Mouse (Mus musculus) spleen, adult 2 months (tissue): Measurements from ENCODE around the gene Klf5. TPM values are rescaled to one million over a fixed set of nuclear protein-coding genes. Genes with fewer than 3 reads are reported as not detected.

Source experiments
- DNase-seq, 2 experiments: peaks; one replicate each; pipeline versions ENCODE4 v3.0.0 to v3.0.0-alpha.2; 2012 to 2021; ENCODE audit warnings: low spot score in 2 of 2, low read depth in 1 of 2
- H3K27ac ChIP-seq: fragments of 200-500 bp; 2 replicates; pipeline ENCODE4 v1.5.1; 2012; ENCODE audit warnings: low read length, inconsistent platforms; ENCODE audit not compliant: insufficient read depth
- H3K27me3 ChIP-seq: fragments of 200-500 bp; 2 replicates; pipeline ENCODE4 v1.6.1; 2012; ENCODE audit warnings: mild to moderate bottlenecking, moderate library complexity, low read length, inconsistent platforms; ENCODE audit not compliant: control insufficient read depth, insufficient read depth
- H3K36me3 ChIP-seq: fragments of 200-500 bp; 2 replicates; pipeline ENCODE4 v1.6.1; 2012; ENCODE audit warnings: mild to moderate bottlenecking, low read length, inconsistent platforms; ENCODE audit not compliant: control insufficient read depth, insufficient read depth
- H3K4me1 ChIP-seq: fragments of 200-500 bp; 2 replicates; pipeline ENCODE4 v1.6.1; 2011; ENCODE audit warnings: inconsistent platforms; ENCODE audit not compliant: control insufficient read depth, insufficient read depth, insufficient read length
- H3K4me3 ChIP-seq: fragments of 200-500 bp; 2 replicates; pipeline ENCODE4 v1.5.1; 2011; ENCODE audit warnings: mild to moderate bottlenecking, inconsistent platforms; ENCODE audit not compliant: insufficient read depth, insufficient read length; ENCODE audit errors: extremely low read depth
- CTCF ChIP-seq: fragments of 200-500 bp; IDR thresholded peaks from 2 replicates; pipeline ENCODE4 v1.5.1; 2011; ENCODE audit warnings: mild to moderate bottlenecking, inconsistent platforms; ENCODE audit not compliant: insufficient read depth, insufficient read length, insufficient replicate concordance; ENCODE audit errors: extremely low read depth
- POLR2A ChIP-seq: fragments of 200-500 bp; IDR thresholded peaks from 2 replicates; pipeline ENCODE4 v1.6.1; 2011; ENCODE audit warnings: low read depth, low read length, inconsistent platforms
- WGBS: fragments of 180-500 bp; shearing (Covaris S2); methylation state at CpG from one replicate; pipeline ENCODE4 v1.1.7; 2018; 5-methylcytosine and 5-hydroxymethylcytosine counted together
- polyA plus RNA-seq: library from polyadenylated mRNA; depleted of rRNA; stranded (reverse); fragments of >200 nt; gene quantifications from 2 replicates; pipeline ENCODE4 v1.2.3, GENCODE M21; 2012

Klf5 gene
- polyA plus RNA-seq, 1 experiment: 0.63 TPM

GRCm38 (mm10) chr14:99309606-99310005 is 11.1 kb downstream of the Klf5 start:
- WGBS: 94% methylated on average over 9 of the region's 9 CpGs
- H3K27ac ChIP-seq: no peak overlapping the region
- H3K27me3 ChIP-seq: no peaks in the 10 kb centered on the region
- H3K4me1 ChIP-seq: no peaks in the 10 kb centered on the region
- H3K4me3 ChIP-seq: no peak overlapping the region
- no peak for TF ChIP-seq POLR2A
- no peak for TF ChIP-seq CTCF
- DNase-seq: no peak
- H3K36me3 ChIP-seq: no peaks in the 10 kb centered on the region

GRCm38 (mm10) chr14:99310358-99310757 is 11.9 kb downstream of the Klf5 start:
- no peak overlapping the region for H3K4me3 ChIP-seq
- TF ChIP-seq POLR2A: no peak
- no peak for TF ChIP-seq CTCF
- H3K27ac ChIP-seq: no peak overlapping the region
- no peak for DNase-seq
- no peaks in the 10 kb centered on the region for H3K36me3 ChIP-seq
- 89% methylated on average over 7 of the region's 7 CpGs for WGBS
- H3K27me3 ChIP-seq: no peaks in the 10 kb centered on the region
- no peaks in the 10 kb centered on the region for H3K4me1 ChIP-seq

GRCm38 (mm10) chr14:99313062-99313461 is 14.6 kb downstream of the Klf5 start:
- H3K27me3 ChIP-seq: no peaks in the 10 kb centered on the region
- no peaks in the 10 kb centered on the region for H3K36me3 ChIP-seq
- H3K4me3 ChIP-seq: no peak overlapping the region
- 96% methylated on average over 24 of the region's 24 CpGs for WGBS
- DNase-seq: no peak
- TF ChIP-seq CTCF: no peak
- TF ChIP-seq POLR2A: no peak
- H3K27ac ChIP-seq: no peak overlapping the region
- H3K4me1 ChIP-seq: no peaks in the 10 kb centered on the region

GRCm38 (mm10) chr14:99316275-99316674 is 17.8 kb downstream of the Klf5 start:
- H3K27ac ChIP-seq: no peak overlapping the region
- TF ChIP-seq CTCF (no peak), POLR2A (no peak)
- H3K27me3 ChIP-seq: no peaks in the 10 kb centered on the region
- WGBS: 91% methylated on average over 4 of the region's 4 CpGs
- H3K4me1 ChIP-seq: no peaks in the 10 kb centered on the region
- H3K4me3 ChIP-seq: no peak overlapping the region
- DNase-seq: no peak
- no peaks in the 10 kb centered on the region for H3K36me3 ChIP-seq

- H3K4me3 ChIP-seq: no peak overlapping the region
- no peak for TF ChIP-seq CTCF
- TF ChIP-seq POLR2A: no peak
- DNase-seq: no peak
- H3K27ac ChIP-seq: no peak overlapping the region
- WGBS: 99% methylated on average over 5 of the region's 5 CpGs
- no peaks in the 10 kb centered on the region for H3K27me3 ChIP-seq
- H3K4me1 ChIP-seq: no peaks in the 10 kb centered on the region
- no peaks in the 10 kb centered on the region for H3K36me3 ChIP-seq
Measured at GRCm38 (mm10) chr14:99320736-99321135, 22.2 kb downstream of the Klf5 start.

GRCm38 (mm10) chr14:99323376-99323775 is 24.9 kb downstream of the Klf5 start:
- no peak overlapping the region for H3K4me3 ChIP-seq
- H3K27ac ChIP-seq: no peak overlapping the region
- 93% methylated on average over 10 of the region's 10 CpGs for WGBS
- no peak for DNase-seq
- no peaks in the 10 kb centered on the region for H3K4me1 ChIP-seq
- H3K36me3 ChIP-seq: no peaks in the 10 kb centered on the region
- TF ChIP-seq CTCF (no peak), POLR2A (no peak)
- no peaks in the 10 kb centered on the region for H3K27me3 ChIP-seq

- Histone ChIP-seq H3K4me1 (no peaks in the 10 kb centered on the region), H3K36me3 (no peaks in the 10 kb centered on the region), H3K27ac (no peak overlapping the region; the same call in 1 of the 2 replicates), H3K4me3 (no peak overlapping the region), H3K27me3 (no peaks in the 10 kb centered on the region)
- no peak for DNase-seq
- no peak for TF ChIP-seq POLR2A
- TF ChIP-seq CTCF: no peak
- WGBS: 46% methylated on average over 4 of the region's 4 CpGs
Measured at GRCm38 (mm10) chr14:99324523-99324922, 26.0 kb downstream of the Klf5 start.
